Mouse (Mus musculus) lung, embryonic 16.5 days (tissue): ENCODE data around the gene Ints6l. TPM values are rescaled to one million over a fixed set of nuclear protein-coding genes. Genes with fewer than 3 reads are reported as not detected.
"Not testable (repeated sequence)": the region's sequence is repeated elsewhere in the genome, so short reads cannot be mapped to it uniquely, and the experiment has no call there.

Experiments
- ATAC-seq: fragments of 200-750 bp; cut with Nextera tagmentation; 2 replicates; pipeline ENCODE4 v1.8.0; 2017; ENCODE audit warnings: low read depth, mild to moderate bottlenecking, moderate library complexity
- H3K27ac ChIP-seq: fragments of 300-500 bp; sonication (generic); 2 replicates; pipeline ENCODE4 v1.5.1; 2014; ENCODE audit warnings: mild to moderate bottlenecking, control low read depth, low read length
- H3K27me3 ChIP-seq: fragments of 300-500 bp; sonication (generic); 2 replicates; pipeline ENCODE4 v1.6.1; 2014; ENCODE audit warnings: low read depth, low read length, mixed read lengths; ENCODE audit not compliant: control insufficient read depth, insufficient read depth
- H3K36me3 ChIP-seq: fragments of 300-500 bp; sonication (generic); 2 replicates; pipeline ENCODE4 v1.6.1; 2014; ENCODE audit warnings: low read length; ENCODE audit not compliant: control insufficient read depth, insufficient read depth
- H3K4me1 ChIP-seq: fragments of 300-500 bp; sonication (generic); replicated peaks from 2 replicates; pipeline ENCODE4 v1.6.1; 2014; ENCODE audit warnings: low read length, mixed read lengths; ENCODE audit not compliant: control insufficient read depth, insufficient read depth
- H3K4me2 ChIP-seq: fragments of 300-500 bp; sonication (generic); 2 replicates; pipeline ENCODE4 v1.6.1; 2014; ENCODE audit warnings: low read depth, low read length, control low read depth
- H3K4me3 ChIP-seq: fragments of 300-500 bp; sonication (generic); 2 replicates; pipeline ENCODE4 v1.5.1; 2014; ENCODE audit warnings: mild to moderate bottlenecking, low read length, control low read depth
- H3K9ac ChIP-seq: fragments of 300-500 bp; sonication (generic); 2 replicates; pipeline ENCODE4 v1.6.1; 2014; ENCODE audit warnings: low read length, control low read depth
- H3K9me3 ChIP-seq: fragments of 300-500 bp; sonication (generic); 2 replicates; pipeline ENCODE4 v1.6.1; 2016; ENCODE audit warnings: low read length; ENCODE audit not compliant: control insufficient read depth
- WGBS: fragments of 180-500 bp; shearing (Covaris S2); extraction: QIAGEN DNeasy Blood & Tissue Kit; methylation state at CpG from one replicate; pipeline ENCODE4 v1.1.7; 2014; 5-methylcytosine and 5-hydroxymethylcytosine counted together
- polyA plus RNA-seq: library from polyadenylated mRNA; unstranded; fragments of >200 nt; fragmentation: Nextera tagmentation; extraction: Ambion mirVana; gene quantifications from 2 replicates; pipeline ENCODE4 v1.2.1, GENCODE M21; 2015

Ints6l gene
- polyA plus RNA-seq, 1 experiment from 2014 or later: 29.4 TPM

DNA sequence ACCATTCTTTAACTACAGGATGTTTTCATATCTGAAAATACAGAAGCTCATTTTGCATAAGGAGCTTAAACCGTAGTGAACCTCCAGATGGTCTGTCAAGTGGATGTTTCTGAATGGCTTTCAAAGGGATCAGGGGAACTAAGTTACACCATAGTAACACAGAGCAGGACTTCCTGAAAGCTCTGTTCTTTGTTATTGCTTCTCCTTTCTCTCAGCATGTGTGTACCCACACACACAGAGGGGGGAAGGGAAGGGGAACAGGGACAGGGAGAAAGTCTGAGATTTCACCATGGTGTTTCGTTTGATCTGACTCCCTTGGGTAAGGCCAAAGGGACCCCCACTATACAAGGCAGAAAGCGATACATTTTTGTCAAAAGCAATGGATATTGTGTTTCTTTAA, 27.2 kb downstream of the Ints6l start:
- WGBS: 57% methylated on average over 3 of the region's 3 CpGs
- Histone ChIP-seq H3K4me2 (no peak overlapping the region), H3K4me1 (no peaks in the 10 kb centered on the region), H3K9ac (no peak overlapping the region), H3K36me3 (peaks cover 9% of the 10 kb centered on the region), H3K27me3 (no peaks in the 10 kb centered on the region), H3K9me3 (no peaks in the 10 kb centered on the region), H3K27ac (no peak overlapping the region), H3K4me3 (no peak overlapping the region)
- ATAC-seq: no peak

DNA sequence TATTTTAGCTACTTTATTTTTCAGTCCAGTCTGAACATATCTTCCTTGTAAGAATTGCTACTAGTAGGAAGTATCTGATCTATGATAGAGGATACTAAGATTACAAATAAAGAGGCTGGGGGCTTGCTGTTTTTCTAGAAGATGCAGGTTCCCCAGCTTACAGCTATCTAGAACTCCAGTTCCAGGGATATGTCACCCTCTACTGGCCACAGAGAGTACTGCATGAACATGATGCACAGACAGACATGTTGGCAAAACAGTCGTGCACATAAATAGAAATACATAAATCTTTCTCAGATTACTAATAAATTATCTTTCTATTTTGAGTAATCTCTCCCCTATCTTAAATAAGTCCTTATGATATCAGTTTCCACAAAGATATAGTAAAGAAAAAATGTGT, 35.1 kb downstream of the Ints6l start:
- 13% methylated on average over 1 of the region's 1 CpGs for WGBS
- Histone ChIP-seq H3K4me2 (no peak overlapping the region), H3K27me3 (no peaks in the 10 kb centered on the region), H3K9me3 (no peaks in the 10 kb centered on the region), H3K27ac (no peak overlapping the region), H3K4me1 (no peaks in the 10 kb centered on the region), H3K4me3 (no peak overlapping the region), H3K9ac (no peak overlapping the region), H3K36me3 (peaks cover 3% of the 10 kb centered on the region; the same call in 1 of the 2 replicates)
- no peak for ATAC-seq

DNA sequence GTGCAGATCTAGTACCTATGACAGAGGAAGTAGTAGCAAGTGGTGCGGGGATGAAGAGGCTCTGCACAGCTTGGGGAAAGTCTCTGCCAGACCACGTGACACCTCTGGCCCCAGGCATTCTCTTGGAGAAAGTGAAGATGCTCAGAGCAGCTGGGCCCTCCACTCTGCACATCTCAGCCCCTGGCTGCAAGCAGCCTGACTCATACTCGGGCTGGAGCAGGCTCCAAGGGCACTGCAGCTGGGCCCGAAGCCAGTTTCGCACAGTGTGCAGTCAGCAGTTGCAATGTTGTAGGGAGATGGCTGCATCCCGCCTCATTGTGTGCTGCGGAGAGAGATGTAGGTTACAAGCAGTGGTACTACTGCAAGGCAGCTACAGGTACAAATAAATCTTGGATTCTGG, 42.6 kb downstream of the Ints6l start:
- WGBS: 78% methylated on average over 7 of the region's 7 CpGs
- Histone ChIP-seq H3K9ac (no peak overlapping the region), H3K27ac (no peak overlapping the region)

DNA sequence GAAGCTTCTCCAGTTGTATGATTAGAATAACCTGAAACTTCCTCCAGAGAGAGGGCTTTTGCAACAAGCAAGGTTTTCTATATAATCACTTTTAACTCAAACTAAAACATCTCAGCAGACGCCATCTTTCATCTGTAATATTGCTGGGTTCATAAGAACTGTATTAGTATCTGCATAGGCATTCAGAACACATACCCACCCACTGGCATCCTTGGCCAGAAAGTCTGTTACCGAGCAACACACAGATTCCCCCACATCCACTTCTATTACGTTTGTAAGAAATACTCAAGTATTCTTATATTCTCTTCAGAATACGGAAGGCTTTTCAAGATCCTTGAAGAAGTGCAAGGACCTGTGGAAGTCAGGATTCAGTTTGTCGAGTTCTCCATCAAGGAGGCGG, 69.8 kb downstream of the Ints6l start, which contains the start of gene Gm10477:
Gm10477 (plus strand) TSS at position 301 of the 400 bp plus-strand sequence.
- ATAC-seq, H3K4me2 ChIP-seq: not testable (repeated sequence)

More for the DNA sequence above, 42.6 kb downstream of the Ints6l start:
- ATAC-seq: no peak
- H3K4me2 ChIP-seq: no peak overlapping the region
- no peaks in the 10 kb centered on the region; the same call in 1 of the 2 replicates for H3K36me3 ChIP-seq
- H3K4me3 ChIP-seq: no peak overlapping the region
- no peaks in the 10 kb centered on the region for H3K9me3 ChIP-seq
- no peaks in the 10 kb centered on the region for H3K27me3 ChIP-seq
- no peaks in the 10 kb centered on the region for H3K4me1 ChIP-seq

DNA sequence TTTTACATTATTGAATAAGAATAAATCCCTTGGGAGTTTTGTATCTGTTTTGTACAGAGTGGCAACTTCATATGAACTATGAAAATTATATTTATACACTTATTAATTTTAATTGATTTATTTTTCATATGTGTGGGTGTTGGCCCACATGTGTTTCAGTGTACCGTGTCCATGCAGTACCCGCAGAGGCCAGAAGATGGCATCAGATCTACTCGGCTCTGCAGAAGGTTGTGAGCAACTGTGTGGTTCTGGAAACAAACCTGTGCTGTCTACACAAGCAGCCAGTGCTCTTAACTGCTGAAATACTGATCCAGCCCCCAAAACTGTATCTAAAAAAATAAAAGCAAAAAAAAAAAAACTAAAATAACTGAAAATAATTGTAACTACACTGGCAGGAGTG, 76.6 kb downstream of the Ints6l start:
- Histone ChIP-seq H3K27me3 (no peaks in the 10 kb centered on the region), H3K9me3 (no peaks in the 10 kb centered on the region), H3K4me1 (no peaks in the 10 kb centered on the region), H3K9ac (no peak overlapping the region), H3K27ac (no peak overlapping the region), H3K36me3 (no peaks in the 10 kb centered on the region), H3K4me3 (no peak overlapping the region), H3K4me2 (no peak overlapping the region)
- no peak for ATAC-seq
- WGBS: 4% methylated on average over 3 of the region's 3 CpGs

More for the DNA sequence above, 69.8 kb downstream of the Ints6l start, which contains the start of gene Gm10477:
- 62% methylated on average over 6 of the region's 6 CpGs for WGBS
- not testable (repeated sequence) for H3K27ac ChIP-seq, H3K4me3 ChIP-seq, H3K27me3 ChIP-seq, H3K9me3 ChIP-seq, H3K36me3 ChIP-seq, H3K9ac ChIP-seq, H3K4me1 ChIP-seq

DNA sequence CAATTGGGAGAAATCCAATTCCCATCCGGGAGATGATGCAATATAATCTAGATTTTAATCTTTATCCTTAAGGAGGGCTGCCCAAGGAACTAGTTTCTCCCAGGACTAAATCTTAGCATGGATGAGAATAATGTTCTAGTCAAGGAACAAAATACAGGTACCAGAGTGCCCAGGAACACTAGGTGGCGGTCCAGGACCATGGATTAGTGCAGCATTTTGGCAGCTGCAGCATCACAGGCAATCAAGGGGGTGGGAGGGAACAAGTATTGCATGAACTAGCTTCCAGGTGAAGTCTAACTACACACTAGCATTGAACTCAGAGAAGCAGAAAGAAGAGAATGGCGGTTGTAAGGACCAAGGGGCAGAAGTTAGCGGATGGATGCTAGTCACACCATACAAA, 82.5 kb downstream of the Ints6l start:
- Histone ChIP-seq H3K9ac (no peak overlapping the region), H3K4me2 (no peak overlapping the region), H3K9me3 (no peaks in the 10 kb centered on the region), H3K36me3 (no peaks in the 10 kb centered on the region), H3K27me3 (no peaks in the 10 kb centered on the region), H3K4me1 (no peaks in the 10 kb centered on the region), H3K27ac (no peak overlapping the region), H3K4me3 (no peak overlapping the region)
- 53% methylated on average over 4 of the region's 4 CpGs for WGBS
- ATAC-seq: no peak

DNA sequence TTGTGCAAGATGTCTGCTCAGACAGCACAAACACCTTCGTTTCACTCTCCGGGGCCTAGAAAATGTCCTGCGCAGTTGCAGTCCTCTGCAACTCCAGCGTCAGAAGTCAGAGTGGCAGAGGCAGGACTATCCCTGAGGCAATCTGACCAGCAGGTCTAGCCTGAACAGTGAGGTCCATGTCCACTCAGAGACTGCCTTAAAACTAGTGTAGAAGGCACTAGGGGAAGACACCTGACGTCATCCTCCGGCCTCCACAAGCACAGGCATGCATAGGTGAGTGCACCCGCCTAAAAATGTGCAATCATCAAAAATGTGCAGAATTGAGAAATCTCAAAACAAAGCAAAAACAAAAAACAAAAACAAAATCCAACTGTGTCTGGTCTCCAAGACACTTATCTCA, 94.8 kb downstream of the Ints6l start, which contains the start of gene Gm648:
Gm648 (minus strand) TSS at position 101 of the 400 bp plus-strand sequence.
- no peak within 1 kb of the TSS for H3K4me3 ChIP-seq
- H3K27me3 ChIP-seq: no peaks in the 10 kb centered on the region
- no peaks in the 10 kb centered on the region for H3K36me3 ChIP-seq
- no peak for ATAC-seq
- 84% methylated on average over 7 of the region's 7 CpGs for WGBS
- no peaks in the 10 kb centered on the region for H3K9me3 ChIP-seq
- H3K27ac ChIP-seq: no peak within 1 kb of the TSS
- no peak within 1 kb of the TSS for H3K4me2 ChIP-seq
- no peaks in the 10 kb centered on the region for H3K4me1 ChIP-seq
- no peak within 1 kb of the TSS for H3K9ac ChIP-seq

GRCm38 (mm10) chrX:56553584-56553983, 98.9 kb downstream of the Ints6l start:
- no peak for ATAC-seq
- Histone ChIP-seq H3K4me2 (no peak overlapping the region), H3K9me3 (no peaks in the 10 kb centered on the region), H3K9ac (no peak overlapping the region), H3K4me1 (no peaks in the 10 kb centered on the region), H3K27ac (no peak overlapping the region), H3K27me3 (no peaks in the 10 kb centered on the region), H3K36me3 (no peaks in the 10 kb centered on the region), H3K4me3 (no peak overlapping the region)
- 57% methylated on average over 3 of the region's 3 CpGs for WGBS
